Mouse (Mus musculus) liver, embryonic 14.5 days (tissue): ENCODE results near the gene Inpp1.

Experiments
- CTCF ChIP-seq: IDR thresholded peaks from 2 replicates; pipeline ENCODE4 v1.5.1; 2016; ENCODE audit warnings: antibody characterized with exemption, low read depth, control low read depth
- EP300 ChIP-seq: IDR thresholded peaks from 2 replicates; pipeline ENCODE4 v1.6.1; 2016; ENCODE audit warnings: antibody characterized with exemption, low read depth

- TF ChIP-seq CTCF, result no peak
- TF ChIP-seq EP300, result no peak
These were observed 17.7 kb downstream of the Inpp1 start for GRCm38 (mm10) chr1:52799772-52800171.
